Mouse (Mus musculus): ENCODE measurements around the gene Zfp593.

Gene Zfp593

GRCm38 (mm10) chr4:134222793-134223600, 22.4 kb downstream of the Zfp593 start:
- no peak for DNase-seq

- DNase-seq: no peak
Observed at GRCm38 (mm10) chr4:134206488-134207053, 38.8 kb downstream of the Zfp593 start.

- DNase-seq: no peak
Observed at GRCm38 (mm10) chr4:134203340-134203896, 42.0 kb downstream of the Zfp593 start.

GRCm38 (mm10) chr4:134202904-134203303, 42.5 kb downstream of the Zfp593 start, which contains the start of gene Gm7534:
Gene Gm7534 (minus strand): TSS chr4:134203004.
- DNase-seq: no peak

GRCm38 (mm10) chr4:134199371-134199770, 46.0 kb downstream of the Zfp593 start:
- DNase-seq: no peak
